Mouse (Mus musculus) C2C12 (cell line): ENCODE measurements at regions not wholly inside any gene's neighbourhood (a gene's known extent, or its start where the extent isn't known, plus 50 kb on each side); places are given as distances from the start of the nearest gene placed in this dataset.

ENCODE experiments used
- H3K27me3 ChIP-seq: one replicate; pipeline ENCODE4 v1.6.1; 2011; ENCODE audit not compliant: control insufficient read depth, insufficient read depth, insufficient read length
- H3K36me3 ChIP-seq: one replicate; pipeline ENCODE4 v1.6.1; 2011; ENCODE audit not compliant: control insufficient read depth, insufficient read depth
- H3K4me3 ChIP-seq: one replicate; pipeline ENCODE4 v1.5.1; 2011; ENCODE audit warnings: mild to moderate bottlenecking, control low read depth; ENCODE audit not compliant: poor library complexity, insufficient read depth, severe bottlenecking
- H3K79me2 ChIP-seq: one replicate; pipeline ENCODE4 v1.6.1; 2011; ENCODE audit not compliant: control insufficient read depth, insufficient read depth
- H3K79me3 ChIP-seq: one replicate; pipeline ENCODE4 v1.6.1; 2011; ENCODE audit warnings: low read depth, control low read depth
- H3ac ChIP-seq: one replicate; pipeline ENCODE3; 2011; ENCODE audit warnings: low read depth; ENCODE audit not compliant: control insufficient read depth, insufficient read length
- CEBPB ChIP-seq: IDR thresholded peaks from one replicate; pipeline ENCODE4 v1.6.1; 2011; ENCODE audit warnings: low read depth, mild to moderate bottlenecking, control low read depth, moderate library complexity
- CTCF ChIP-seq: IDR thresholded peaks from one replicate; pipeline ENCODE4 v1.5.1; 2011; ENCODE audit not compliant: control insufficient read depth, insufficient read depth, insufficient read length
- FOSL1 ChIP-seq: IDR thresholded peaks from one replicate; pipeline ENCODE4 v1.8.0; 2011; ENCODE audit warnings: mild to moderate bottlenecking, low read length; ENCODE audit not compliant: poor library complexity, insufficient read depth, severe bottlenecking
- MAX ChIP-seq: IDR thresholded peaks from one replicate; pipeline ENCODE4 v1.6.1; 2011; ENCODE audit warnings: mild to moderate bottlenecking, control low read depth
- MYOD1 ChIP-seq: IDR thresholded peaks from one replicate; pipeline ENCODE4 v1.6.1; 2011; ENCODE audit warnings: low read depth; ENCODE audit not compliant: control insufficient read depth, insufficient read length
- MYOG ChIP-seq: IDR thresholded peaks from one replicate; pipeline ENCODE4 v1.6.1; 2011; ENCODE audit not compliant: control insufficient read depth, insufficient read length; ENCODE audit errors: extremely low read depth
- USF1 ChIP-seq: IDR thresholded peaks from one replicate; pipeline ENCODE4 v1.6.1; 2011; ENCODE audit warnings: low read depth, mild to moderate bottlenecking, control low read depth, moderate library complexity

DNA sequence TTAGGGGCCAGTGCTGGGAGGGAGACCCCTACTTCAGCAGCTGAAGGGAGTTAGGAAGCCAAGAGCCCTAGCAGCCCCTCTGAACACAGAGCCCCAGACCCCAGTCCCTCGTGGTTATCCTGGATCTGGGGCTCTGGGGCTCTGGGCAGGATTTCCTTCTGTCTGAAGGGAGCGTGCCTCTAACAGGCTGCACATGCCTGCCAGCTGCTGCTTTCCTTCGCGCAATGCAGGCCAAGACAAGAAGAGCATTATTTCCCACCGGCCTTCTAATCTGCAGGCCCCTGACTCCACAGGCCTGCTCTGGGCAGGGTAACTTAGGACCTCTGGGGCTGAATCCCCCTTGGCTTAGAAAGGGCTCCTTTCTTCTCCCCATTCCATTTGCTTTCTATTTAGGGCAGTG lies 181.1 kb upstream of the Six2 start:
- H3K79me2 ChIP-seq = no peaks in the 10 kb centered on the region
- TF ChIP-seq CTCF (no peak), FOSL1 (no peak), USF1 (no peak), MAX (no peak)
- no peaks in the 10 kb centered on the region for H3K36me3 ChIP-seq
- H3K79me3 ChIP-seq = no peaks in the 10 kb centered on the region
- H3K4me3 ChIP-seq = no peak overlapping the region
- H3K27me3 ChIP-seq = no peaks in the 10 kb centered on the region
- no peak overlapping the region for H3ac ChIP-seq

DNA sequence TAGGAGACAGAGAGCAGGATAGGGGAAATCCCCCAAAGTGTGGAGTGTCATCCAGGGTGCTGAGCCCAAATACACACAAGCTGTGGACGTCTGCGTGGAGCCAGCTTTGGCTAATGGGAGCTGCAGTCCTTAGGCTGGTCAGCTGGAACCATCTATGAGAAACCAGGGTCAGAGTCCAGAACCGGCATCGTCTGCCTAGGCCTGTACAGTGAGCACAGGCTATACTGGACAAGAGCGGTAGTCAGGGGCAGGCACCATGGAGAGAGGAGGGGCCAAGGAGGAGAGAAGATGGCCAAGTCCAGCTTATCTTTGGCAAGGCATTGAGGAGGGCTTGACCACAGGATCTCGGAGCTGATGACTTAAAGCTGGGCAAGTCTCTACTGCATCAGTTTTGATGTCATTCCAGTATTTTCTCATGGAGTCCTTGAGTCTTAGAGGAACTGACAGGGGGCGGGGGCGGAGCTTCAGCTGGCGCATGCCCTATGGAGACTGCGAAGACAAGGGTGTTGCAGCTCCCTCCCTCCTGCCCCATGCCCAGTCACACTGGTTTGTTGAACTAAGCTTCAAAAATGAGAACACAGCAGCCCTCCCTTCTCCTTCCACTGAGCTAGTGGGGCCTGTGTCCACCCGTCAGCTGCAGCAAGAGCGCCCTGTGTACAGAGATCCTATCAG lies 180.0 kb upstream of the Six2 start:
- no peaks in the 10 kb centered on the region for H3K27me3 ChIP-seq
- no peaks in the 10 kb centered on the region for H3K36me3 ChIP-seq
- no peaks in the 10 kb centered on the region for H3K79me3 ChIP-seq
- no peak for TF ChIP-seq MYOD1
- TF ChIP-seq CTCF = no peak
- TF ChIP-seq FOSL1 = no peak
- TF ChIP-seq MAX = no peak
- TF ChIP-seq USF1 = no peak
- TF ChIP-seq MYOG = no peak
- TF ChIP-seq CEBPB = no peak
- no peak overlapping the region for H3ac ChIP-seq
- H3K79me2 ChIP-seq = no peaks in the 10 kb centered on the region
- H3K4me3 ChIP-seq = no peak overlapping the region

DNA sequence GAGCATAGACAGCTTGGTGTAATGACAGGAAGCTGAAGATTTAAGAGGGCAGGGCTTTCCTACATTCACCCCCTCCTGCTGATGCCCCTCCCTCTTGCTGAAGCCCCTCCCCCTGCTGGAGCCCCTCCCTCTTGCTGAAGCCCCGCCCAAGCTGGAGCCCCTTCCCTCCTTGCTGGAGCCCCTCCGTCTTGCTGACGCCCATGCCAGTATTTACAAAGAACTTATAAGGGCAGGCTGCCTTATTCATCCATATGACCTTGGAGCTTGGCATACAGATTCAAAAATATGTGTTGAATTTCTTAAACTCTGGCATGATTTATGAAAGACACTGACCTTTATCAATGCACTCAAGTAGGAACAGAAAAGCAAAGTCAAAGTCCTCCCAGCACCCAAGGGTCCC lies 178.5 kb upstream of the Six2 start:
- no peak overlapping the region for H3ac ChIP-seq
- no peaks in the 10 kb centered on the region for H3K27me3 ChIP-seq
- no peaks in the 10 kb centered on the region for H3K79me2 ChIP-seq
- no peak overlapping the region for H3K4me3 ChIP-seq
- no peaks in the 10 kb centered on the region for H3K36me3 ChIP-seq
- H3K79me3 ChIP-seq = no peaks in the 10 kb centered on the region
- TF ChIP-seq CEBPB (no peak), MYOG (no peak), MAX (no peak), FOSL1 (no peak), USF1 (no peak), MYOD1 (no peak), CTCF (no peak)

DNA sequence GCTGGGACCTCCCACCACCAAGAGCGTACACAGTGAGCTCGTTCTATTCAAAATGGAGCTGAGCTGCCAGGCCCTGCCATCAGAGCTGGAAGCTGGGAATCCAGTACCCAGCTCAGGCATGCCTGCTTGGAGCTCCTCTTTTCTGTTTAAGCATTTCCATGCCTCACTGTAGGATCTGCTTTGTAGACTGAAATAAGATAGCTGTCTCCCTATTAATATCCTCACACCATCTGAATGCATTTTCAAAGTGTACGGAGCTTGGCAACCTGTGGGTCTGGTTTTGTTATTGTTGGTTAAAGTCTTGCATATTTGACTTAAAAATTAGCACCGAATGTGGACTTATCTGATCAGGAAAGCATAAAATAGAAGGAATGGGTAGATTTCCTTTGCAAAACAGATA lies 177.9 kb upstream of the Six2 start:
- Histone ChIP-seq H3K36me3 (no peaks in the 10 kb centered on the region), H3K27me3 (no peaks in the 10 kb centered on the region), H3ac (no peak overlapping the region), H3K4me3 (no peak overlapping the region), H3K79me2 (no peaks in the 10 kb centered on the region), H3K79me3 (no peaks in the 10 kb centered on the region)
- TF ChIP-seq MYOG (no peak), FOSL1 (no peak), CEBPB (no peak), CTCF (no peak), MYOD1 (no peak), MAX (no peak), USF1 (no peak)

DNA sequence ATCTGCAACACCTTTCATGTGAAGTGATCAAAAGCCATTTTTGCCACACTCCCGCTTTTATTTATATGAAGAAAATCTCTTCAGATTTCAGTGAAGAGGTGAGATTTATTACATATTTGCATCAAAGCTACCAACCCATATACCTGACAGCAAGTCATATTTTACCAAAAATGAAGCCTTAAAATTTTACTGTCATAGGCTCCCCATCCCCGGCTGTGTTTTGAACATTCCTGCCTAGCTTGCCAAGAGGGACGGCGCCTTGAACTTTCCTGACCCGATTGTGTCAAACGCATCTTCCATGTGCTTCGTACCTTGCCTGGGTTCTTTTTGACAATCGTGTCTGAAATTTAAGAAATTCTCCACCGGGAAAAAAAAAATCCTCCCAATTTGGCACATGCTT lies 173.3 kb upstream of the Six2 start:
- H3K4me3 ChIP-seq = no peak overlapping the region
- H3K36me3 ChIP-seq = no peaks in the 10 kb centered on the region
- H3K79me2 ChIP-seq = no peaks in the 10 kb centered on the region
- H3ac ChIP-seq = no peak overlapping the region
- no peak for TF ChIP-seq CTCF
- TF ChIP-seq MYOG = no peak
- no peak for TF ChIP-seq MYOD1
- no peak for TF ChIP-seq CEBPB
- TF ChIP-seq FOSL1 = no peak
- no peak for TF ChIP-seq USF1
- no peak for TF ChIP-seq MAX
- H3K79me3 ChIP-seq = no peaks in the 10 kb centered on the region
- no peaks in the 10 kb centered on the region for H3K27me3 ChIP-seq

DNA sequence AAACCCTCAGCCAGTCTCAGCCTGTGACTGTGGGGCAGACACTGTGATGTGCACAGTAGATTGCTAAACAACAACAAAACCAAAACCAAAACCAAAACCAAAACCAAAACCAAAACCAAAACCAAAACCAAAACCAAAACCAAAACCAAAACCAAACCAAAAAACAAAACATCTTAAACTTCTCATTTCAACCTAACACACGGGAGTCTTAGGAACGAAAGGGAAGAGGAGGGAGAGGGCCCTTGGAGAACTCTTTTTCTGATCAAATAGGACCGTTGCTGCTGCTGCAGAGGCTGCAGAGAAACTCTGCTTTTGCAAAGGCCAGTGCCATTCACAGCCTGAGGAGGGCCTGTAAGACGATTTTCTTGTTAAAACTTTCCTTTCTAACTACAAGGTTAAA lies 172.7 kb upstream of the Six2 start:
- TF ChIP-seq USF1 = no peak
- TF ChIP-seq MAX = no peak
- no peak for TF ChIP-seq FOSL1
- no peak for TF ChIP-seq MYOD1
- TF ChIP-seq CTCF = no peak
- H3K4me3 ChIP-seq = no peak overlapping the region

More for the DNA sequence above, 172.7 kb upstream of the Six2 start:
- H3ac ChIP-seq = no peak overlapping the region
- H3K36me3 ChIP-seq = no peaks in the 10 kb centered on the region
- no peaks in the 10 kb centered on the region for H3K27me3 ChIP-seq
- H3K79me2 ChIP-seq = no peaks in the 10 kb centered on the region
- H3K79me3 ChIP-seq = no peaks in the 10 kb centered on the region
